Mouse (Mus musculus) cerebellum, adult 2 months (tissue): ENCODE data around the gene Tns4. TPM values are rescaled to one million over a fixed set of nuclear protein-coding genes. Genes with fewer than 3 reads are reported as not detected.

Experiments used
- DNase-seq, 2 experiments: peaks; one replicate each; pipeline ENCODE4 v3.0.0; 2021
- H3K27ac ChIP-seq: fragments of 200-500 bp; 2 replicates; pipeline ENCODE4 v1.5.1; 2012; ENCODE audit warnings: low read length, control low read depth, inconsistent platforms; ENCODE audit not compliant: insufficient read depth
- H3K27me3 ChIP-seq: fragments of 200-500 bp; 2 replicates; pipeline ENCODE4 v1.6.1; 2012; ENCODE audit warnings: inconsistent platforms, mild to moderate bottlenecking, low read length, moderate library complexity; ENCODE audit not compliant: control insufficient read depth, insufficient read depth
- H3K4me1 ChIP-seq: fragments of 200-500 bp; 2 replicates; pipeline ENCODE4 v1.6.1; 2011; ENCODE audit warnings: low read length; ENCODE audit not compliant: control insufficient read depth, insufficient read depth
- H3K4me3 ChIP-seq: fragments of 200-500 bp; replicated peaks from 2 replicates; pipeline ENCODE3; 2011; ENCODE audit warnings: mild to moderate bottlenecking, low read depth, low read length, control low read depth; ENCODE audit not compliant: insufficient read depth
- CTCF ChIP-seq: fragments of 200-500 bp; IDR thresholded peaks from 2 replicates; pipeline ENCODE4 v1.5.1; 2011; ENCODE audit warnings: low read depth, mild to moderate bottlenecking, control low read depth, low read length, moderate library complexity, borderline replicate concordance; ENCODE audit not compliant: insufficient read depth
- POLR2A ChIP-seq: fragments of 200-500 bp; IDR thresholded peaks from 2 replicates; pipeline ENCODE4 v1.6.1; 2011; ENCODE audit warnings: low read length, control low read depth, borderline replicate concordance; ENCODE audit not compliant: insufficient read depth
- WGBS: fragments of 180-500 bp; shearing (Covaris S2); methylation state at CpG from one replicate; pipeline ENCODE4 v1.1.7; 2018; 5-methylcytosine and 5-hydroxymethylcytosine counted together
- polyA plus RNA-seq: library from polyadenylated mRNA; depleted of rRNA; stranded (reverse); fragments of >200 nt; gene quantifications from 2 replicates; pipeline ENCODE4 v1.2.3, GENCODE M21; 2012

Tns4 gene
- polyA plus RNA-seq, 1 experiment, result 0.18 TPM

- H3K27ac ChIP-seq, result no peak overlapping the region
- TF ChIP-seq POLR2A (no peak), CTCF (no peak)
- no peak for DNase-seq
- no peak overlapping the region for H3K4me3 ChIP-seq
- H3K27me3 ChIP-seq, result no peaks in the 10 kb centered on the region
- no peaks in the 10 kb centered on the region for H3K4me1 ChIP-seq
- 66% methylated on average over 3 of the region's 3 CpGs for WGBS
Observed at GRCm38 (mm10) chr11:99065353-99065752, 23.8 kb downstream of the Tns4 start.

GRCm38 (mm10) chr11:99063406-99064131 lies 25.5 kb downstream of the Tns4 start:
- H3K27me3 ChIP-seq, result no peaks in the 10 kb centered on the region
- TF ChIP-seq CTCF (no peak), POLR2A (no peak)
- no peak overlapping the region for H3K27ac ChIP-seq
- no peaks in the 10 kb centered on the region for H3K4me1 ChIP-seq
- 60% methylated on average over 8 of the region's 8 CpGs for WGBS
- H3K4me3 ChIP-seq, result no peak overlapping the region
- DNase-seq, result no peak

GRCm38 (mm10) chr11:99062661-99063060 lies 26.4 kb downstream of the Tns4 start:
- TF ChIP-seq CTCF (no peak), POLR2A (no peak)
- WGBS, result 89% methylated on average over 7 of the region's 7 CpGs

GRCm38 (mm10) chr11:99060435-99060834 lies 28.7 kb downstream of the Tns4 start:
- Histone ChIP-seq H3K4me1 (no peaks in the 10 kb centered on the region), H3K27ac (no peak overlapping the region), H3K4me3 (no peak overlapping the region), H3K27me3 (no peaks in the 10 kb centered on the region)
- WGBS, result 81% methylated on average over 3 of the region's 3 CpGs
- no peak for DNase-seq
- TF ChIP-seq POLR2A (no peak), CTCF (no peak)

More at GRCm38 (mm10) chr11:99062661-99063060, 26.4 kb downstream of the Tns4 start:
- H3K4me1 ChIP-seq, result no peaks in the 10 kb centered on the region
- no peak for DNase-seq
- H3K27me3 ChIP-seq, result no peaks in the 10 kb centered on the region
- H3K27ac ChIP-seq, result no peak overlapping the region
- no peak overlapping the region for H3K4me3 ChIP-seq

GRCm38 (mm10) chr11:99055571-99056452 lies 33.3 kb downstream of the Tns4 start:
- H3K4me1 ChIP-seq, result no peaks in the 10 kb centered on the region
- DNase-seq, result no peak
- 51% methylated on average over 8 of the region's 8 CpGs for WGBS
- H3K27me3 ChIP-seq, result no peaks in the 10 kb centered on the region
- H3K27ac ChIP-seq, result no peak overlapping the region
- H3K4me3 ChIP-seq, result no peak overlapping the region
- TF ChIP-seq CTCF, result no peak

GRCm38 (mm10) chr11:99055143-99055542 lies 34.0 kb downstream of the Tns4 start:
- H3K27me3 ChIP-seq, result no peaks in the 10 kb centered on the region
- no peak for DNase-seq
- no peaks in the 10 kb centered on the region for H3K4me1 ChIP-seq
- no peak for TF ChIP-seq POLR2A
- TF ChIP-seq CTCF, result no peak
- H3K4me3 ChIP-seq, result no peak overlapping the region
- H3K27ac ChIP-seq, result no peak overlapping the region
- 70% methylated on average over 4 of the region's 4 CpGs for WGBS

- H3K4me3 ChIP-seq, result no peak overlapping the region
- TF ChIP-seq CTCF (no peak), POLR2A (no peak)
- DNase-seq, result no peak
- no peak overlapping the region for H3K27ac ChIP-seq
- H3K27me3 ChIP-seq, result no peaks in the 10 kb centered on the region
- 80% methylated on average over 2 of the region's 2 CpGs for WGBS
- no peaks in the 10 kb centered on the region; the same call in 1 of the 2 replicates for H3K4me1 ChIP-seq
Observed at GRCm38 (mm10) chr11:99047643-99048042, 41.5 kb downstream of the Tns4 start.
